In genomic region chr14:35197371-35197770, GRCm38 (mm10) we compare ENCODE assay signal across 23 mouse cellular contexts.
"Had no signal": no experiment of that assay in that cellular context is flagged by ENCODE, and none has a peak within 500 bp of the region (broad histone marks: within the 10 kb centered on the region; RNA-seq: fewer than 3 reads in every experiment).

No protein-coding gene starts in this region.

- H3K4me3 ChIP-seq: heart, adult 2 months; heart, embryonic 13.5 days; heart, embryonic 15.5 days; hindbrain, embryonic 13.5 days; hindbrain, embryonic 15.5 days; limb, embryonic 10.5 days; limb, embryonic 12.5 days; liver, embryonic 13.5 days; liver, embryonic 15.5 days had no signal

- H3K27ac ChIP-seq: heart, adult 2 months; heart, embryonic 13.5 days; heart, embryonic 15.5 days; hindbrain, embryonic 13.5 days; hindbrain, embryonic 15.5 days; hindbrain, postnatal 0 days; limb, embryonic 10.5 days; limb, embryonic 12.5 days; liver, embryonic 13.5 days; liver, embryonic 15.5 days had no signal

- ATAC-seq: hindbrain, postnatal 0 days had no signal

- DNase-seq: gastrocnemius, postnatal 14 days; gastrocnemius, postnatal 36 days; heart, adult 11 months; heart, adult 2 months; heart, postnatal 14 days; heart, postnatal 36 days; kidney, adult 18-20 months; kidney, adult 8-10 months; kidney, postnatal 10 days; kidney, postnatal 25 days; layer of hippocampus, adult 9-11 months; layer of hippocampus, postnatal 36 days; liver; liver, embryonic 13.5 days had no signal

- H3K9me3 ChIP-seq: heart, embryonic 13.5 days; heart, embryonic 15.5 days; hindbrain, embryonic 13.5 days; hindbrain, embryonic 15.5 days; limb, embryonic 10.5 days; limb, embryonic 12.5 days; liver, embryonic 13.5 days; liver, embryonic 15.5 days had no signal

- H3K4me2 ChIP-seq: heart, embryonic 11.5 days; heart, embryonic 13.5 days; heart, embryonic 15.5 days; hindbrain, embryonic 13.5 days; hindbrain, embryonic 15.5 days; limb, embryonic 12.5 days; liver, embryonic 13.5 days; liver, embryonic 15.5 days had no signal

- H3K4me1 ChIP-seq: heart, embryonic 13.5 days; heart, embryonic 15.5 days; limb, embryonic 10.5 days; limb, embryonic 12.5 days; liver, embryonic 13.5 days; liver, embryonic 15.5 days had no signal

- H3K27me3 ChIP-seq: heart, embryonic 13.5 days; heart, embryonic 15.5 days; hindbrain, embryonic 13.5 days; hindbrain, embryonic 15.5 days; limb, embryonic 12.5 days; liver, embryonic 13.5 days; liver, embryonic 15.5 days had no signal

- H3K36me3 ChIP-seq: heart, embryonic 13.5 days; heart, embryonic 15.5 days; hindbrain, embryonic 13.5 days; hindbrain, embryonic 15.5 days; limb, embryonic 10.5 days; limb, embryonic 12.5 days; liver, embryonic 13.5 days; liver, embryonic 15.5 days had no signal

- H3K9ac ChIP-seq: heart, embryonic 13.5 days; heart, embryonic 15.5 days; hindbrain, embryonic 13.5 days; hindbrain, embryonic 15.5 days; limb, embryonic 12.5 days; liver, embryonic 13.5 days; liver, embryonic 15.5 days had no signal
